Mouse (Mus musculus) kidney, adult 2 months (tissue): ENCODE results near the gene Tenm4.

Source experiments
- CTCF ChIP-seq: fragments of 200-500 bp; conservative IDR thresholded peaks from 2 replicates; pipeline ENCODE4 v1.5.1; 2011; ENCODE audit warnings: low read depth, mild to moderate bottlenecking, control low read depth, low read length, moderate library complexity, mixed read lengths; ENCODE audit not compliant: insufficient read depth, insufficient read length
- POLR2A ChIP-seq: fragments of 200-500 bp; IDR thresholded peaks from one replicate; pipeline ENCODE4 v1.6.1; 2011; ENCODE audit warnings: low read depth, low read length, control low read depth

- TF ChIP-seq POLR2A (no peak), CTCF (no peak)
Measured at GRCm38 (mm10) chr7:96826672-96827071, 655.6 kb downstream of the Tenm4 start.
